Comparison of ENCODE assay signal across 9 mouse cellular contexts in the genomic region with DNA sequence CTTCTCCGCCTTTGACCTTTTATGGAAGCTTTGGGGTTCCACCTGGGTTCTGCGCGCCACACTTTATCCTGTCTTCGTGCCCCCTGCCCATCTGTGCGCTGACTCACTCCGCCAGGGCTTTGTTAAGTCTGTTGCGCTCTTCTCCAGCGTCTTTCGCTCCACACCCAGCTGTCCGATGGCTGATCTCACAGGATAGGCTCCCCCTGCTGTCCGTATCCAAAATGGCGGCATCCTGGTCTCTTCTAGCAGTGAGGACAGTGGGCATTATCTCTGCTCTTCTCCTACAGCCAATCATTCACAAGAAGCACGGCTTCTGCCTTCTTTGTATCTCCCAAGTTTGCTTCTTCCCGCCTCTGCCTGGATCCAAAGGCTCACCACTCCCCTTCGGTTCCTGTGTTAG. TPM values are rescaled to one million over a fixed set of nuclear protein-coding genes. Genes with fewer than 3 reads are reported as not detected.
DNase-seq lines count a peak whose midpoint lies in the region; ATAC-seq lines count a peak whose summit lies in the region.
"Had no signal": no experiment of that assay in that cellular context is flagged by ENCODE, and none has a peak within 500 bp of the region (broad histone marks: within the 10 kb centered on the region; RNA-seq: fewer than 3 reads in every experiment).

No protein-coding gene starts in this region.

- H3K4me3 ChIP-seq in heart, embryonic 14.5 days (ENCODE audit: control insufficient read depth in 1 of 2, insufficient read depth in 1 of 2, low read depth in 1 of 2, low read length in 2 of 2): no peak overlapping the region
- H3K4me3 ChIP-seq in heart, embryonic 15.5 days: no peak overlapping the region
- no peak overlapping the region for H3K4me3 ChIP-seq in lung, embryonic 15.5 days
- H3K4me3 ChIP-seq in stomach, embryonic 15.5 days (replicated peaks): no peak overlapping the region

- no peak overlapping the region for H3K27ac ChIP-seq in heart, embryonic 14.5 days (replicated peaks in 1 of 2; ENCODE audit: control insufficient read depth in 1 of 2, insufficient read depth in 1 of 2, low read depth in 2 of 2, low read length in 2 of 2)
- H3K27ac ChIP-seq in heart, embryonic 15.5 days: no peak overlapping the region
- no peak overlapping the region for H3K27ac ChIP-seq in lung, embryonic 15.5 days
- no peak overlapping the region for H3K27ac ChIP-seq in stomach, embryonic 15.5 days

- peak overlapping the region; percentile 6; the same call in 1 of the 2 replicates for H3K4me2 ChIP-seq in heart, embryonic 14.5 days (ENCODE audit: low read length)
- H3K4me2 ChIP-seq in heart, embryonic 15.5 days: peak overlapping the region; percentile 30
- H3K4me2 ChIP-seq in lung, embryonic 15.5 days: no peak overlapping the region
- peak overlapping the region; percentile 9; the same call in 1 of the 2 replicates for H3K4me2 ChIP-seq in stomach, embryonic 15.5 days

- no peak for ATAC-seq in heart, embryonic 14.5 days (ENCODE audit: insufficient number of reproducible peaks, insufficient read depth, low FRiP score, low read depth)
- ATAC-seq in heart, embryonic 15.5 days (replicated peaks; ENCODE audit: insufficient number of reproducible peaks, insufficient read depth, low FRiP score, low read depth): no peak
- peak; percentile 31; the same call in 1 of the 2 replicates for ATAC-seq in lung, embryonic 15.5 days (ENCODE audit: borderline replicate concordance, extremely low read depth, low FRiP score, low TSS enrichment)
- ATAC-seq in stomach, embryonic 15.5 days (ENCODE audit: insufficient read depth, low FRiP score, low read depth): no peak

- 14% methylated on average over 15 of the region's 15 CpGs for WGBS in heart, embryonic 14.5 days
- 14% methylated on average over 15 of the region's 15 CpGs for WGBS in heart, embryonic 15.5 days
- WGBS in lung, embryonic 15.5 days: 20% methylated on average over 15 of the region's 15 CpGs
- 21% methylated on average over 15 of the region's 15 CpGs for WGBS in stomach, embryonic 15.5 days

- DNase-seq in heart, postnatal 25 days (ENCODE audit: low spot score): no peak
- peak; percentile 40 for DNase-seq in brain, adult 2 months (ENCODE audit: low read depth, low spot score)
- no peak for DNase-seq in c-Kit-positive CD71-positive TER-119-positive erythroid progenitor cells, embryonic 14.5 days (ENCODE audit: low spot score)
- DNase-seq in MN1 (ENCODE audit: low spot score): no peak

- intact Hi-C loops in heart, postnatal 25 days (cut with DNase I): no loop called here

- H3K27me3 ChIP-seq in heart, embryonic 14.5 days (ENCODE audit: control insufficient read depth, insufficient read depth, low read length): no peaks in the 10 kb centered on the region
- no peaks in the 10 kb centered on the region for H3K27me3 ChIP-seq in heart, embryonic 15.5 days
- H3K27me3 ChIP-seq in lung, embryonic 15.5 days: no peaks in the 10 kb centered on the region
- 0 out of 2 replicates have a peak, but pooled peaks cover under 1% of the 10 kb centered on the region for H3K27me3 ChIP-seq in stomach, embryonic 15.5 days (replicated peaks)

- no peaks in the 10 kb centered on the region for H3K36me3 ChIP-seq in heart, embryonic 14.5 days (ENCODE audit: control insufficient read depth, insufficient read depth, low read length)
- H3K36me3 ChIP-seq in heart, embryonic 15.5 days: no peaks in the 10 kb centered on the region
- no peaks in the 10 kb centered on the region for H3K36me3 ChIP-seq in lung, embryonic 15.5 days
- H3K36me3 ChIP-seq in stomach, embryonic 15.5 days: no peaks in the 10 kb centered on the region

- H3K9ac ChIP-seq in heart, embryonic 14.5 days (ENCODE audit: low read length): no peak overlapping the region
- H3K9ac ChIP-seq in heart, embryonic 15.5 days: no peak overlapping the region
- no peak overlapping the region for H3K9ac ChIP-seq in lung, embryonic 15.5 days
- H3K9ac ChIP-seq in stomach, embryonic 15.5 days: no peak overlapping the region

- H3K4me1 ChIP-seq in heart, embryonic 14.5 days (ENCODE audit: control insufficient read depth in 2 of 2, insufficient read depth in 2 of 2, low read length in 2 of 2): no peaks in the 10 kb centered on the region
- H3K4me1 ChIP-seq in heart, embryonic 15.5 days (replicated peaks): no peaks in the 10 kb centered on the region
- H3K4me1 ChIP-seq in lung, embryonic 15.5 days: 0 out of 2 replicates have a peak, but pooled peaks cover 2% of the 10 kb centered on the region
- no peaks in the 10 kb centered on the region for H3K4me1 ChIP-seq in stomach, embryonic 15.5 days

- H3K9me3 ChIP-seq in heart, embryonic 14.5 days (ENCODE audit: control insufficient read depth, low read length): no peaks in the 10 kb centered on the region
- no peaks in the 10 kb centered on the region for H3K9me3 ChIP-seq in heart, embryonic 15.5 days (replicated peaks)
- H3K9me3 ChIP-seq in lung, embryonic 15.5 days: no peaks in the 10 kb centered on the region
- H3K9me3 ChIP-seq in stomach, embryonic 15.5 days: no peaks in the 10 kb centered on the region

RNA-seq across cellular contexts. Expression of a gene that starts 23.8 kb away (rescaled TPM):
- 0.05 TPM in 1 of 2 replicates, not detected in the other for polyA plus RNA-seq in heart, embryonic 14.5 days (2014; fragmentation: Nextera tagmentation; extraction: Ambion mirVana)
- under 1 TPM; 0.10 to 0.14 TPM for total RNA-seq in heart, postnatal 25 days (2021)
- polyA plus RNA-seq in heart, embryonic 15.5 days (2015; fragmentation: Nextera tagmentation; extraction: Ambion mirVana): 0.05 and 0.25 TPM in 2 replicates
- polyA plus RNA-seq in lung, embryonic 15.5 days (2015; fragmentation: Nextera tagmentation; extraction: Ambion mirVana): 0.42 and 0.54 TPM in 2 replicates
- 5.2 and 7.9 TPM in 2 replicates for polyA plus RNA-seq in stomach, embryonic 15.5 days (2015; fragmentation: Nextera tagmentation; extraction: Ambion mirVana)
- total RNA-seq: MEL had no signal
